Mouse (Mus musculus) cerebellum, adult 2 months (tissue): Measurements from ENCODE around the gene Fus.

Source experiments
- CTCF ChIP-seq: fragments of 200-500 bp; IDR thresholded peaks from 2 replicates; pipeline ENCODE4 v1.5.1; 2011; ENCODE audit warnings: low read depth, mild to moderate bottlenecking, control low read depth, low read length, moderate library complexity, borderline replicate concordance; ENCODE audit not compliant: insufficient read depth
- POLR2A ChIP-seq: fragments of 200-500 bp; IDR thresholded peaks from 2 replicates; pipeline ENCODE4 v1.6.1; 2011; ENCODE audit warnings: low read length, control low read depth, borderline replicate concordance; ENCODE audit not compliant: insufficient read depth

GRCm38 (mm10) chr7:128024364-128024763 is 57.1 kb downstream of the Fus start:
- no peak for TF ChIP-seq CTCF
- no peak for TF ChIP-seq POLR2A
